Mouse (Mus musculus) spleen, adult 2 months (tissue): ENCODE measurements around the gene Ppp1r12a.

Experiments
- CTCF ChIP-seq: fragments of 200-500 bp; IDR thresholded peaks from 2 replicates; pipeline ENCODE4 v1.5.1; 2011; ENCODE audit warnings: mild to moderate bottlenecking, inconsistent platforms; ENCODE audit not compliant: insufficient read depth, insufficient read length, insufficient replicate concordance; ENCODE audit errors: extremely low read depth
- POLR2A ChIP-seq: fragments of 200-500 bp; IDR thresholded peaks from 2 replicates; pipeline ENCODE4 v1.6.1; 2011; ENCODE audit warnings: low read depth, low read length, inconsistent platforms

DNA sequence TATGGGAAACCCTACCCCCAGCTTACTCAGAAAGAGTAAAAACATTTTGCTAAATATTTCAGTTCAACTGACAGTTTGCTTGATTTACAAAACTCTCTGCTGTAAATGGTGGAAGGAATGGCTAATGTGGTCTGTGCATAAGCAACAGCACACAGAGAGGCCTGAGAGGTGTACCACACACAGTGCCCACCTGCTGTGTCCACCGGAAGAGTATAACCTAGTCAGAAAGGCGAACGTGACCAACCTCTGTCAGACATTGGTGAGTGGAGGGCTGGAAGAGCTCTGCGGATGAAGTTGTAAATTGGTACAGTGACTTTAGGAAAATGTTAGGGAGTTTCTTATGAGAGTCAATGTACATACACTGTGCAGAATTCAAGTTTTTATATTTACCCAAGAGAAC is 20.4 kb downstream of the Ppp1r12a start:
- no peak for TF ChIP-seq CTCF
- TF ChIP-seq POLR2A = no peak
